Mouse (Mus musculus) activated CD4-positive, CD25-positive, alpha-beta regulatory T cell (primary cell): Measurements from ENCODE around the gene Cdpf1. TPM values are rescaled to one million over a fixed set of nuclear protein-coding genes. Genes with fewer than 3 reads are reported as not detected.

ENCODE experiments used
- polyA plus RNA-seq, 2 experiments: library from polyadenylated mRNA; unstranded; fragments of 100-300 nt; shearing (Covaris generic); gene quantifications; one replicate each; pipeline ENCODE4 v1.2.1; 2017

Cdpf1 gene
- polyA plus RNA-seq: 10 to 100 TPM; 27.6 to 45.1 TPM

DNA sequence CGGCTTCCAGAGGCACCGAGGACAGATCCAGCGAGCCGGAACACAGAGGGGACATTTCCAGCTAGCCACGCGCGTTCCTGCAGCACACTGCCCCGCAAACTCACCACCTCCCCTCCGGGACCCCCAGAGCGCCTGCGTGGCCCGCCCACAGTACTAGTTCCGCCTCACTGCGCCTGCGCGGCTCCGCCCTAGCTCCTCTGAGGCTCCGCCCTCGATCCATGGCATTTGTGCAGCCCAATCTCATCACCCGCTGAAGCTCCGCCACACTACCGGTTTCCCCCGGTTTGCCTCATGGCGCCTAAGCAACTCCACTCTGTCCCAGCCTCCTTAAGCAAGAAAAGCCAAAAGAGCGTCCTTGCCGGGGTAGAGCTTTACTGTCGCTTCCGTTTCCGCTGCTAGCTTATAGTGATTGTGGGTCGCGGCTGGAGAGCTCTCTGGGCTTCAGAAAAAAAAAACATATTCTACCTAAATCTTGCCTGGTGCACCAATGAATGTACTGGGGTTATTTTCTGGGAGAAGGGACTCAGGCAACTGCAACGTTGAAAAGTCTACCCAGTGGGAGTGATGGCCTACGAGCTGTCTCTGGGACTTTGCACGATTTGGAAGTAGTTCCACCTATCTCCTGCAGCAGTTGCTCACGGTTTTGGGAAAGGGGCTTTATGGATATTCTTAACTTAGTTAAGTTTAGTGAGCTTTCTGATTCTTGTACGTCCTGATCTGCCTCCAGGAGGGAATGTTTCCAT, at the start of gene Cdpf1:
Cdpf1 (minus strand) TSS at position 163 of the 743 bp plus-strand sequence.

DNA sequence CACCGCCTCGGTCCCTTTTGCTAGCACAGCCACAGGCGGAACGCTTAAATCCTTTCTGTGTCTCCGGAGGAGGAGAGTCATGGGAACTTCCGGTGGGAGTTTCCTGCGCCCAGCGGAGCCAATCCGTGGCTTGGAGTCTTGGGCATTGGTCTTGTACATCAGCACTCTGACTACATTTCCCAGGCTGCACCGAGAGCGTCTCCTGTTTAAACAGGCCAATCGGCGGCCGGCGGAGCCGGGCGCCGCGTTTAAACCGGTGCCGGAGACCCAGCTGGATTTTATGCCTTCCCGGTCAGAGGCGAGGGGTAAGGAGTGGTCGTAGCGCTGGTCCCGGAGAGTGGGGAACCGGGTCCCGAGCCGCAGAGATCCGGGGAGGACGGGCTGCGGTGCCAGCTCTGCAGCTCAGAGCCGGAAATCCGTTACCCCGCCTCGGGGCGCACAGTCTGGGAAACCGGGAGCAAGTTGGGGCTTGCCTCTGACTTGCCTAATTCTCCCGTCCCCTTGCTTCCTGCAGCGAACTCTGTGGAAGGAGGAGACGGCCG, 48.1 kb upstream of the Cdpf1 start, which contains the start of gene Gtse1:
Gtse1 (plus strand) TSS at position 256 of the 542 bp plus-strand sequence.

DNA sequence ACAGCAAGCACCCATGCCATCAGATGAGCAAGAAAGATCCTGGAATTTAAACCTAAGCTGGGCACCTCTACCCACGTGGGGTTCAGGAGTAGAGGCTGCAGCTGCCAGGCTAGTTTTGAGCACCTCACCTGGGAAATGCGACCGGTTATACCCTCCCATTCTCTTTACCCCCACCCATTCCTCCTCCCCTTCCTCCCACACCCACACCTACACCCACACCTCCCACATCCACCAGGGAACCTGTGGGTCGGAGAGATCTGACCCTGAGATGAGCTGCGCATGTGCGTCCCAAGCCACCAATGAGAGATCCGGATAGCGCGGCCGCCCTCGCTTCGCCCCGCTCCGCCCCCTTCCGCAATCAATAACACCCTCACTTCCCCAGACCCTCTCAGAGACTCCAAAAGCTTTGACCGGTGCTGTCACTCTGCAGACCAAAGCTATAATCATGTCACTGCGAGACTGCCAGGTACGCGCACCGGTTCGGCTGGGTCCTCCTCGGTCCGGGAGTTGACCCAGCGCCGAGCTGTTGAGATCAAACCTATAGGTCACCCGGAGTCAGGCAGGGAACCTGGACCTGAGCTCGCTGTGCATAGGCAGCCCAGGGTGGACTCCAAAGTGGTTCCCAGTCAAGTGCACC, 20.6 kb upstream of the Cdpf1 start, which contains the start of gene Ttc38:
Ttc38 (plus strand) TSS at position 353 of the 637 bp plus-strand sequence.

DNA sequence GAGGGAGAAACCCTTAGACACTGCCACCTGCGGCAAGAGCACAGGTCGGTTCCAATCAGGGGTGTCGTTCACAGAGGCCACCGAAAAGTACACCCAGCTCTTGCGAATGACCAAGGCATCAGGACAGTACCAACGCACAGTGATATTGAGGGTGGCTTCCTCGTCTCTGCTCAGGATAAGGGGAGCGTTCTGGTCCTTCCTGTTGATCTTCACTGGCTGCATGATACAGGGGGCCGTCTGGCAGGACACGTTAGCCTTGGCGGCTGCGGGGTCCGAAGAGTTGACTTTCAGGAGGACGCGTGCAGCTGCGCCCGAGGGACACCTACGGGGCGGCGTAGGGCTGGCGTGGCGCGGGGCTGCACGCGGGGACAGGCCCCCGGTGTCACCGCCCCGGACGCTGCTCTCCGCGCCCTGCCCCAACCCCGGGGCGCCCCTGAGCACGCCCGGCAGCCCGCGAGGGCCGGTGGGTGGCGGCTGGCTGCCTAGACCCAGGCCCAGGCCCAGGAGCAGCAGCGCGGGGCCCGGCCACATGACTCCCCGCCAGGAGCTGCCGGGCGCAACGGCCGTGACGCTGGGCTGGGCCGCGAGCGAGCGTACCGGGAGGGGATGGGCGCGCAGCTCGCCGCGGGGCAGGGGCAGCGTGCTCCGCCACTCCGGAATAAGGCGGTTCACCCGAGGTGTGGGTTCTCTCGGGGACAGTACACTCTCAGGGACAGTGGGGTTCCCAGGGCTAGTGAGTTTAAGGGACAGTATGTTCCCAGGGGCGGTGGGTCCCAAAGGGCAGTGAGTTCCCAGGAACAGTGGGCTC, 9.9 kb upstream of the Cdpf1 start, which contains the start of gene Pkdrej:
Pkdrej (minus strand) TSS at position 532 of the 808 bp plus-strand sequence.

Other genes starting within 250 kb of the Cdpf1 start
- under 1 TPM in 1 of 2 experiments, not detected in 1; 0.05 TPM for gene Wnt7b, start 229.2 kb downstream of the Cdpf1 start, polyA plus RNA-seq
- under 1 TPM in 1 of 2 experiments, not detected in 1; 0.25 TPM for gene Ppara, start 76.7 kb downstream of the Cdpf1 start, polyA plus RNA-seq
- not detected for gene Pkdrej, start 10.0 kb upstream of the Cdpf1 start, polyA plus RNA-seq
- 10 to 100 TPM; 14.2 to 20.8 TPM for gene Ttc38, start 20.6 kb upstream of the Cdpf1 start, polyA plus RNA-seq
- 1 to 10 TPM; 4.6 to 5.3 TPM for gene Gtse1, start 48.0 kb upstream of the Cdpf1 start, polyA plus RNA-seq
- gene Trmu, start 67.6 kb upstream of the Cdpf1 start, polyA plus RNA-seq: 10 to 100 TPM; 30.2 to 46.0 TPM
- 1 to 10 TPM; 6.5 to 6.7 TPM for gene Celsr1, start 222.1 kb upstream of the Cdpf1 start, polyA plus RNA-seq
- 100 to 1,000 TPM in 1 of 2 experiments, 10 to 100 TPM in 1; 68.7 to 113 TPM for gene Gramd4, start 246.0 kb upstream of the Cdpf1 start, polyA plus RNA-seq